Mouse (Mus musculus): ENCODE results near the gene Farp1. TPM values are rescaled to one million over a fixed set of nuclear protein-coding genes. Genes with fewer than 3 reads are reported as not detected.

Gene Farp1
- polyA plus RNA-seq, 1 experiment from 2014 or later: 2.3 TPM

- Histone ChIP-seq H3K27me3 (ENCODE audit: insufficient read depth, low read length) (no peaks in the 10 kb centered on the region), H3K36me3 (replicated peaks; ENCODE audit: insufficient read depth, low read length) (no peaks in the 10 kb centered on the region), H3K4me1 (ENCODE audit: insufficient read depth) (peaks cover 14% of the 10 kb centered on the region), H3K27ac (ENCODE audit: low read depth) (no peak overlapping the region), H3K9ac (replicated peaks) (no peak overlapping the region), H3K4me2 (ENCODE audit: low read depth, low read length) (no peak overlapping the region), H3K9me3 (ENCODE audit: low read length) (no peaks in the 10 kb centered on the region), H3K4me3 (ENCODE audit: low read depth, low read length) (no peak overlapping the region)
- DNase-seq (no peak), ATAC-seq (no peak)
- no peak for TF ChIP-seq CTCF (IDR thresholded peaks at IDR 0.05; ENCODE audit: low read depth)
- TF ChIP-seq EP300 (IDR thresholded peaks at IDR 0.05; ENCODE audit: low read depth): no peak
- 84% methylated on average over 11 of the region's 11 CpGs for whole genome bisulfite sequencing (ENCODE audit: insufficient replicate concordance)
Measured at GRCm38 (mm10) chr14:121259332-121259731, 224.3 kb downstream of the Farp1 start.

DNA sequence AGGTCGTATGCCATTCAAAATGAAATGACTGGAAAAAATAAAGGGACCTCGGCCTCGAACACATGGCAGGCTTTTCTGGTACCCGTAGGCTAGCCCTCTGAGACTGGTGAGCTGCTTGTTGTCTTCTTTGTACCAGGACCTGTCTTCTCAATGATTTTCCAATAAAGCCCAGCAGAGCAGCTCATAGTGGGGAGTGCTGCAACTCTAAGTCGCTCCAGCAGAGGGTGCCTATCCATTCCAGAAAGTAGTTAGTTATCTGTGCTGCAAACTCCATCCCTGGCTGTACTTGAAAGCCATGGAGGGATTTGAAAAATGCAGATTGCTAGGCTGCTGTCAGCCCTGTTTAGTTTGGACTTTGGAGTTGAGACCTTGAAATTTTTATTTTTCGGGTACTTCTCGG is 224.8 kb downstream of the Farp1 start:
- 53% methylated on average over 7 of the region's 7 CpGs for WGBS (ENCODE audit: insufficient replicate concordance)
- DNase-seq: peak; percentile 46
- Histone ChIP-seq H3K27me3 (ENCODE audit: insufficient read depth, low read length) (no peaks in the 10 kb centered on the region), H3K9me3 (ENCODE audit: low read length) (no peaks in the 10 kb centered on the region), H3K4me2 (ENCODE audit: low read depth, low read length) (no peak overlapping the region), H3K27ac (ENCODE audit: low read depth) (no peak overlapping the region), H3K9ac (replicated peaks) (no peak overlapping the region), H3K36me3 (replicated peaks; ENCODE audit: insufficient read depth, low read length) (no peaks in the 10 kb centered on the region), H3K4me3 (ENCODE audit: low read depth, low read length) (no peak overlapping the region), H3K4me1 (ENCODE audit: insufficient read depth) (peaks cover 14% of the 10 kb centered on the region)
- ATAC-seq: 0 out of 2 replicates have a peak, but pooled peaks have one; percentile 33
- no peak for TF ChIP-seq EP300 (IDR thresholded peaks at IDR 0.05; ENCODE audit: low read depth)
- peak; percentile 75 for TF ChIP-seq CTCF (IDR thresholded peaks at IDR 0.05; ENCODE audit: low read depth)

GRCm38 (mm10) chr14:121261229-121261879 is 226.4 kb downstream of the Farp1 start:
- H3K4me1 ChIP-seq (ENCODE audit: insufficient read depth): peaks cover 14% of the 10 kb centered on the region
- H3K9ac ChIP-seq (replicated peaks): no peak overlapping the region
- DNase-seq: no peak
- no peak overlapping the region for H3K4me3 ChIP-seq (ENCODE audit: low read depth, low read length)
- no peak overlapping the region for H3K4me2 ChIP-seq (ENCODE audit: low read depth, low read length)
- H3K9me3 ChIP-seq (ENCODE audit: low read length): no peaks in the 10 kb centered on the region
- no peak for ATAC-seq
- WGBS (ENCODE audit: insufficient replicate concordance): 50% methylated on average over 5 of the region's 5 CpGs
- TF ChIP-seq CTCF (IDR thresholded peaks at IDR 0.05; ENCODE audit: low read depth) (no peak), EP300 (IDR thresholded peaks at IDR 0.05; ENCODE audit: low read depth) (no peak)
- no peaks in the 10 kb centered on the region for H3K36me3 ChIP-seq (replicated peaks; ENCODE audit: insufficient read depth, low read length)
- H3K27me3 ChIP-seq (ENCODE audit: insufficient read depth, low read length): no peaks in the 10 kb centered on the region
- H3K27ac ChIP-seq (ENCODE audit: low read depth): no peak overlapping the region

GRCm38 (mm10) chr14:121262606-121263005 is 227.6 kb downstream of the Farp1 start:
- H3K27me3 ChIP-seq (ENCODE audit: insufficient read depth, low read length): no peaks in the 10 kb centered on the region
- peaks cover 12% of the 10 kb centered on the region for H3K4me1 ChIP-seq (ENCODE audit: insufficient read depth)
- 40% methylated on average over 4 of the region's 4 CpGs for WGBS (ENCODE audit: insufficient replicate concordance)
- H3K9ac ChIP-seq (replicated peaks): no peak overlapping the region
- H3K36me3 ChIP-seq (replicated peaks; ENCODE audit: insufficient read depth, low read length): no peaks in the 10 kb centered on the region
- H3K9me3 ChIP-seq (ENCODE audit: low read length): no peaks in the 10 kb centered on the region
- TF ChIP-seq EP300 (IDR thresholded peaks at IDR 0.05; ENCODE audit: low read depth): no peak
- TF ChIP-seq CTCF (IDR thresholded peaks at IDR 0.05; ENCODE audit: low read depth): no peak
- 0 out of 2 replicates have a peak overlapping the region, but pooled peaks have one; percentile 11 for H3K27ac ChIP-seq (ENCODE audit: low read depth)
- ATAC-seq (peak; percentile 13; the same call in 1 of the 2 replicates), DNase-seq (no peak)
- no peak overlapping the region for H3K4me3 ChIP-seq (ENCODE audit: low read depth, low read length)
- H3K4me2 ChIP-seq (ENCODE audit: low read depth, low read length): no peak overlapping the region

DNA sequence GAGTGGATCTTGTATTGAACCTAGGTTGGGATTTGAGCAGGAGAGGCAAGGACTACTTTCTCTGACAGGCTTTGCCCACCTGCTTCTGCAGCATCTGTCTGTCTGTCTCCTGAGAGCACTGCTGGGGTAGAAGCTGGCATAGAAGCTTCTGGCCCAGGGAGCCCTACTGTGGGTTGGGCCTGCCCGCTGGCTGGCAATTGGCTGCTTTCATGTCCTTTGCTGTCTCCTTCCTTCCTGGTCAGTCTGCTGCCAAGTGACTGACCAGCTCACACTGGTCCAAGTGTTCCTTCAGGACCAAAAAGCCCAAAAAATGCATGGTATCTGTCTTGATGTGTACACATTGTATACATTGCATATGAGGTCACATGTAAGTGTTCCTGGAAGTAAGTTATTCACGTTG is 228.9 kb downstream of the Farp1 start:
- no peak for ATAC-seq
- 65% methylated on average over 2 of the region's 2 CpGs for WGBS (ENCODE audit: insufficient replicate concordance)
- Histone ChIP-seq H3K9me3 (ENCODE audit: low read length) (no peaks in the 10 kb centered on the region), H3K4me2 (ENCODE audit: low read depth, low read length) (no peak overlapping the region), H3K4me1 (ENCODE audit: insufficient read depth) (peaks cover 12% of the 10 kb centered on the region), H3K27me3 (ENCODE audit: insufficient read depth, low read length) (no peaks in the 10 kb centered on the region), H3K9ac (replicated peaks) (no peak overlapping the region), H3K4me3 (ENCODE audit: low read depth, low read length) (no peak overlapping the region), H3K27ac (ENCODE audit: low read depth) (0 out of 2 replicates have a peak overlapping the region, but pooled peaks have one; percentile 18), H3K36me3 (replicated peaks; ENCODE audit: insufficient read depth, low read length) (no peaks in the 10 kb centered on the region)
- TF ChIP-seq CTCF (IDR thresholded peaks at IDR 0.05; ENCODE audit: low read depth): no peak
- TF ChIP-seq EP300 (IDR thresholded peaks at IDR 0.05; ENCODE audit: low read depth): no peak
- no peak for DNase-seq

DNA sequence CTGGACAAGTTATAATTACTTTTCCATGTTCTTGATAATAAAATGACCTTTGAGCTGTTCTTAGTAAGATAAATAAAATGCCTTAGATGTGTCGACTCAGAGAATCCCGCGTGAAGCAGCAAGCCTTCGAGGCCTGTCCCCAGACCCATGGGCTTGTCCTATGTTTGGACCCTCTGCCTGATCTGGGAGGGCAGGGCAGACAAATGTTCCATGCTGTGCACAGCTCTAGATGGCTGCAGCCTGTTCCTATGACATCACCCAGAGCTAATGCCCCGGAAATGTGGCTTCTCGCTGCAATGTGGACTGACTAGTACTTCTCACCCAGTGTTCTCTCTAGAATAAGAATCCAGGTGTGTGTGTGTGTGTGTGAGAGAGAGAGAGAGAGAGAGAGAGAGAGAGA is 229.5 kb downstream of the Farp1 start:
- H3K9ac ChIP-seq (replicated peaks): no peak overlapping the region
- H3K4me1 ChIP-seq (ENCODE audit: insufficient read depth): peaks cover 12% of the 10 kb centered on the region
- H3K4me2 ChIP-seq (ENCODE audit: low read depth, low read length): no peak overlapping the region
- H3K9me3 ChIP-seq (ENCODE audit: low read length): no peaks in the 10 kb centered on the region
- no peak overlapping the region for H3K4me3 ChIP-seq (ENCODE audit: low read depth, low read length)
- no peak for ATAC-seq
- no peak for DNase-seq
- 68% methylated on average over 6 of the region's 6 CpGs for WGBS (ENCODE audit: insufficient replicate concordance)
- TF ChIP-seq CTCF (IDR thresholded peaks at IDR 0.05; ENCODE audit: low read depth) (no peak), EP300 (IDR thresholded peaks at IDR 0.05; ENCODE audit: low read depth) (no peak)
- no peaks in the 10 kb centered on the region for H3K27me3 ChIP-seq (ENCODE audit: insufficient read depth, low read length)
- H3K36me3 ChIP-seq (replicated peaks; ENCODE audit: insufficient read depth, low read length): no peaks in the 10 kb centered on the region
- no peak overlapping the region for H3K27ac ChIP-seq (ENCODE audit: low read depth)
